In genomic region chr10:110916666-110917344, GRCm38 (mm10) we compare ENCODE assay signal across 24 mouse cellular contexts.
"Had no signal": no experiment of that assay in that cellular context is flagged by ENCODE, and none has a peak within 500 bp of the region (broad histone marks: within the 10 kb centered on the region; RNA-seq: fewer than 3 reads in every experiment).

No protein-coding gene starts in this region.

- H3K36me3 ChIP-seq: kidney, embryonic 15.5 days; limb, embryonic 10.5 days; limb, embryonic 13.5 days; liver, embryonic 12.5 days; liver, embryonic 15.5 days; lung, embryonic 15.5 days; midbrain, embryonic 12.5 days; midbrain, embryonic 15.5 days; neural tube, embryonic 12.5 days; neural tube, embryonic 15.5 days; stomach, embryonic 15.5 days had no signal

- H3K9ac ChIP-seq: kidney, embryonic 15.5 days; limb, embryonic 13.5 days; liver, embryonic 12.5 days; liver, embryonic 15.5 days; lung, embryonic 15.5 days; midbrain, embryonic 12.5 days; midbrain, embryonic 15.5 days; neural tube, embryonic 12.5 days; neural tube, embryonic 15.5 days; stomach, embryonic 15.5 days had no signal

- H3K4me3 ChIP-seq: kidney, embryonic 15.5 days; limb, embryonic 10.5 days; limb, embryonic 13.5 days; liver, embryonic 12.5 days; liver, embryonic 15.5 days; lung, embryonic 15.5 days; megakaryocyte, embryonic 14.5 days; midbrain, embryonic 12.5 days; midbrain, embryonic 15.5 days; neural tube, embryonic 12.5 days; neural tube, embryonic 15.5 days; stomach, embryonic 15.5 days had no signal

- H3K4me2 ChIP-seq: kidney, embryonic 15.5 days; limb, embryonic 13.5 days; liver, embryonic 12.5 days; liver, embryonic 15.5 days; lung, embryonic 15.5 days; midbrain, embryonic 12.5 days; midbrain, embryonic 15.5 days; neural tube, embryonic 12.5 days; neural tube, embryonic 15.5 days; stomach, embryonic 15.5 days had no signal

- ATAC-seq: liver, embryonic 12.5 days; midbrain, embryonic 15.5 days had no signal

- H3K27me3 ChIP-seq: kidney, embryonic 15.5 days; limb, embryonic 13.5 days; lung, embryonic 15.5 days; midbrain, embryonic 15.5 days; neural tube, embryonic 12.5 days; neural tube, embryonic 15.5 days; stomach, embryonic 15.5 days had no signal

- DNase-seq: kidney, adult 8-10 months; kidney, postnatal 10 days; kidney, postnatal 36 days; layer of hippocampus, adult 9-11 months; liver; lung, adult 18-20 months; lung, postnatal 10 days; lung, postnatal 36 days; retina, postnatal 1 day; right cerebral cortex, postnatal 25 days; spleen, adult 18-20 months; thymus, postnatal 25 days had no signal

- H3K9me3 ChIP-seq: limb, embryonic 10.5 days; limb, embryonic 13.5 days; liver, embryonic 12.5 days; liver, embryonic 15.5 days; lung, embryonic 15.5 days; midbrain, embryonic 12.5 days; midbrain, embryonic 15.5 days; neural tube, embryonic 12.5 days; neural tube, embryonic 15.5 days; stomach, embryonic 15.5 days had no signal

- H3K27ac ChIP-seq: kidney, embryonic 15.5 days; limb, embryonic 10.5 days; limb, embryonic 13.5 days; liver, embryonic 12.5 days; liver, embryonic 15.5 days; lung, embryonic 15.5 days; midbrain, embryonic 12.5 days; midbrain, embryonic 15.5 days; neural tube, embryonic 12.5 days; neural tube, embryonic 15.5 days; stomach, embryonic 15.5 days had no signal
